Mouse (Mus musculus): ENCODE results near the gene Fhad1. TPM values are rescaled to one million over a fixed set of nuclear protein-coding genes. Genes with fewer than 3 reads are reported as not detected.

Gene Fhad1
- polyA plus RNA-seq, 1 experiment: 1.3 TPM

GRCm38 (mm10) chr4:141913201-141913993 lies 101.5 kb downstream of the Fhad1 start:
- H3K27ac ChIP-seq (ENCODE audit: control insufficient read depth, insufficient read depth, low read depth, low read length, poor library complexity): no peak overlapping the region
- no peak for TF ChIP-seq POLR2A (IDR thresholded peaks at IDR 0.05; ENCODE audit: borderline replicate concordance, control insufficient read depth, low read depth, low read length)
- no peak for TF ChIP-seq CTCF (IDR thresholded peaks at IDR 0.05; ENCODE audit: control insufficient read depth, insufficient read depth, low read length)
- 73% methylated on average over 13 of the region's 13 CpGs for WGBS
- no peak overlapping the region for H3K4me3 ChIP-seq (replicated peaks; ENCODE audit: control insufficient read depth, low read depth, low read length)
- H3K4me1 ChIP-seq (ENCODE audit: control insufficient read depth, insufficient read depth, low read length): no peaks in the 10 kb centered on the region

GRCm38 (mm10) chr4:141904710-141905109 lies 110.2 kb downstream of the Fhad1 start:
- no peak overlapping the region for H3K4me3 ChIP-seq (replicated peaks; ENCODE audit: control insufficient read depth, low read depth, low read length)
- WGBS: 86% methylated on average over 9 of the region's 9 CpGs
- no peak overlapping the region for H3K27ac ChIP-seq (ENCODE audit: control insufficient read depth, insufficient read depth, low read depth, low read length, poor library complexity)
- no peaks in the 10 kb centered on the region for H3K4me1 ChIP-seq (ENCODE audit: control insufficient read depth, insufficient read depth, low read length)
- TF ChIP-seq POLR2A (IDR thresholded peaks at IDR 0.05; ENCODE audit: borderline replicate concordance, control insufficient read depth, low read depth, low read length) (no peak), CTCF (IDR thresholded peaks at IDR 0.05; ENCODE audit: control insufficient read depth, insufficient read depth, low read length) (no peak)

GRCm38 (mm10) chr4:141902479-141902858 lies 112.4 kb downstream of the Fhad1 start:
- TF ChIP-seq POLR2A (IDR thresholded peaks at IDR 0.05; ENCODE audit: borderline replicate concordance, control insufficient read depth, low read depth, low read length): no peak
- TF ChIP-seq CTCF (IDR thresholded peaks at IDR 0.05; ENCODE audit: control insufficient read depth, insufficient read depth, low read length): no peak
- H3K4me3 ChIP-seq (replicated peaks; ENCODE audit: control insufficient read depth, low read depth, low read length): no peak overlapping the region
- 87% methylated on average over 8 of the region's 8 CpGs for WGBS
- H3K4me1 ChIP-seq (ENCODE audit: control insufficient read depth, insufficient read depth, low read length): no peaks in the 10 kb centered on the region
- H3K27ac ChIP-seq (ENCODE audit: control insufficient read depth, insufficient read depth, low read depth, low read length, poor library complexity): no peak overlapping the region

GRCm38 (mm10) chr4:141901711-141902478 lies 113.0 kb downstream of the Fhad1 start:
- Histone ChIP-seq H3K4me1 (ENCODE audit: control insufficient read depth, insufficient read depth, low read length) (no peaks in the 10 kb centered on the region), H3K4me3 (replicated peaks; ENCODE audit: control insufficient read depth, low read depth, low read length) (no peak overlapping the region), H3K27ac (ENCODE audit: control insufficient read depth, insufficient read depth, low read depth, low read length, poor library complexity) (no peak overlapping the region)
- no peak for TF ChIP-seq CTCF (IDR thresholded peaks at IDR 0.05; ENCODE audit: control insufficient read depth, insufficient read depth, low read length)
- no peak for TF ChIP-seq POLR2A (IDR thresholded peaks at IDR 0.05; ENCODE audit: borderline replicate concordance, control insufficient read depth, low read depth, low read length)
- 88% methylated on average over 17 of the region's 17 CpGs for WGBS

- Histone ChIP-seq H3K27ac (ENCODE audit: control insufficient read depth, insufficient read depth, low read depth, low read length, poor library complexity) (no peak overlapping the region), H3K4me1 (ENCODE audit: control insufficient read depth, insufficient read depth, low read length) (no peaks in the 10 kb centered on the region), H3K4me3 (replicated peaks; ENCODE audit: control insufficient read depth, low read depth, low read length) (no peak overlapping the region)
- TF ChIP-seq POLR2A (IDR thresholded peaks at IDR 0.05; ENCODE audit: borderline replicate concordance, control insufficient read depth, low read depth, low read length) (no peak), CTCF (IDR thresholded peaks at IDR 0.05; ENCODE audit: control insufficient read depth, insufficient read depth, low read length) (no peak)
- 77% methylated on average over 11 of the region's 11 CpGs for WGBS
Measured at GRCm38 (mm10) chr4:141900421-141900820, 114.5 kb downstream of the Fhad1 start.

- WGBS: 79% methylated on average over 8 of the region's 8 CpGs
- Histone ChIP-seq H3K27ac (ENCODE audit: control insufficient read depth, insufficient read depth, low read depth, low read length, poor library complexity) (no peak overlapping the region), H3K4me1 (ENCODE audit: control insufficient read depth, insufficient read depth, low read length) (no peaks in the 10 kb centered on the region), H3K4me3 (replicated peaks; ENCODE audit: control insufficient read depth, low read depth, low read length) (no peak overlapping the region)
- no peak for TF ChIP-seq CTCF (IDR thresholded peaks at IDR 0.05; ENCODE audit: control insufficient read depth, insufficient read depth, low read length)
- no peak for TF ChIP-seq POLR2A (IDR thresholded peaks at IDR 0.05; ENCODE audit: borderline replicate concordance, control insufficient read depth, low read depth, low read length)
Measured at GRCm38 (mm10) chr4:141899936-141900335, 114.9 kb downstream of the Fhad1 start.

- TF ChIP-seq POLR2A (IDR thresholded peaks at IDR 0.05; ENCODE audit: borderline replicate concordance, control insufficient read depth, low read depth, low read length) (no peak), CTCF (IDR thresholded peaks at IDR 0.05; ENCODE audit: control insufficient read depth, insufficient read depth, low read length) (no peak)
- WGBS: 79% methylated on average over 8 of the region's 8 CpGs
- Histone ChIP-seq H3K27ac (ENCODE audit: control insufficient read depth, insufficient read depth, low read depth, low read length, poor library complexity) (no peak overlapping the region), H3K4me3 (replicated peaks; ENCODE audit: control insufficient read depth, low read depth, low read length) (no peak overlapping the region), H3K4me1 (ENCODE audit: control insufficient read depth, insufficient read depth, low read length) (no peaks in the 10 kb centered on the region)
Measured at GRCm38 (mm10) chr4:141898905-141899304, 116.0 kb downstream of the Fhad1 start.

GRCm38 (mm10) chr4:141897838-141898237 lies 117.0 kb downstream of the Fhad1 start:
- H3K27ac ChIP-seq (ENCODE audit: control insufficient read depth, insufficient read depth, low read depth, low read length, poor library complexity): no peak overlapping the region
- no peak for TF ChIP-seq CTCF (IDR thresholded peaks at IDR 0.05; ENCODE audit: control insufficient read depth, insufficient read depth, low read length)
- no peak for TF ChIP-seq POLR2A (IDR thresholded peaks at IDR 0.05; ENCODE audit: borderline replicate concordance, control insufficient read depth, low read depth, low read length)
- no peaks in the 10 kb centered on the region for H3K4me1 ChIP-seq (ENCODE audit: control insufficient read depth, insufficient read depth, low read length)
- 73% methylated on average over 3 of the region's 3 CpGs for WGBS
- no peak overlapping the region for H3K4me3 ChIP-seq (replicated peaks; ENCODE audit: control insufficient read depth, low read depth, low read length)

Data from bone marrow, adult 2 months (tissue).